Mouse (Mus musculus) liver, adult 2 months (tissue): ENCODE results near the gene Rab11fip5. TPM values are rescaled to one million over a fixed set of nuclear protein-coding genes. Genes with fewer than 3 reads are reported as not detected.
A peak's percentile ranks its signal among the peaks of the same experiment; 100 is the strongest.

Source experiments
- DNase-seq: peaks from one replicate; pipeline ENCODE4 v3.0.0-alpha.2; 2011; ENCODE audit warnings: low read depth, low spot score; ENCODE audit errors: extremely low read depth
- H3K27ac ChIP-seq: fragments of 200-500 bp; replicated peaks from 2 replicates; pipeline ENCODE4 v1.5.1; 2012; ENCODE audit warnings: low read depth, mild to moderate bottlenecking, control low read depth, inconsistent platforms, low read length; ENCODE audit not compliant: insufficient read depth
- H3K27me3 ChIP-seq: fragments of 200-500 bp; 2 replicates; pipeline ENCODE4 v1.6.1; 2012; ENCODE audit warnings: mild to moderate bottlenecking, moderate library complexity, low read length, inconsistent platforms; ENCODE audit not compliant: control insufficient read depth, insufficient read depth
- H3K36me3 ChIP-seq: fragments of 200-500 bp; 2 replicates; pipeline ENCODE4 v1.6.1; 2012; ENCODE audit warnings: low read length, inconsistent platforms; ENCODE audit not compliant: control insufficient read depth, insufficient read depth
- H3K4me1 ChIP-seq: fragments of 200-500 bp; 2 replicates; pipeline ENCODE4 v1.6.1; 2011; ENCODE audit warnings: low read length; ENCODE audit not compliant: control insufficient read depth, insufficient read depth
- H3K4me3 ChIP-seq: fragments of 200-500 bp; 2 replicates; pipeline ENCODE4 v1.5.1; 2011; ENCODE audit warnings: low read depth, mild to moderate bottlenecking, control low read depth, low read length, moderate library complexity; ENCODE audit not compliant: insufficient read depth
- H3K79me2 ChIP-seq: fragments of 200-500 bp; 2 replicates; pipeline ENCODE4 v1.6.1; 2012; ENCODE audit warnings: inconsistent platforms, mild to moderate bottlenecking, low read length, moderate library complexity; ENCODE audit not compliant: control insufficient read depth, insufficient read depth
- H3K9ac ChIP-seq: fragments of 200-500 bp; 2 replicates; pipeline ENCODE4 v1.6.1; 2012; ENCODE audit warnings: low read depth, mild to moderate bottlenecking, control low read depth, inconsistent platforms, low read length
- CTCF ChIP-seq: fragments of 200-500 bp; IDR thresholded peaks from 2 replicates; pipeline ENCODE4 v1.5.1; 2011; ENCODE audit warnings: low read depth, low read length, control low read depth
- POLR2A ChIP-seq: fragments of 200-500 bp; IDR thresholded peaks from 2 replicates; pipeline ENCODE4 v1.6.1; 2011; ENCODE audit warnings: low read length, control low read depth; ENCODE audit not compliant: insufficient read depth; ENCODE audit errors: extremely low read depth
- WGBS: fragments of 180-500 bp; shearing (Covaris S2); methylation state at CpG from one replicate; pipeline ENCODE4 v1.1.7; 2018; 5-methylcytosine and 5-hydroxymethylcytosine counted together
- polyA plus RNA-seq: library from polyadenylated mRNA; depleted of rRNA; stranded (reverse); fragments of >200 nt; gene quantifications from 2 replicates; pipeline ENCODE4 v1.2.3, GENCODE M21; 2012
- total RNA-seq: library from RNA; depleted of rRNA; stranded (reverse); fragments of >200 nt; gene quantifications from 2 replicates; pipeline ENCODE4 v1.2.3, GENCODE M21; 2014

Gene Rab11fip5
- total and polyA plus RNA-seq, 2 experiments = 0.46 to 1.4 TPM

- no peak overlapping the region for H3K27ac ChIP-seq
These were observed 32.5 kb downstream of the Rab11fip5 start for GRCm38 (mm10) chr6:85341814-85342501.

GRCm38 (mm10) chr6:85340184-85340583 lies 34.2 kb downstream of the Rab11fip5 start:
- Histone ChIP-seq H3K9ac (no peak overlapping the region), H3K79me2 (no peaks in the 10 kb centered on the region), H3K36me3 (no peaks in the 10 kb centered on the region), H3K27ac (no peak overlapping the region), H3K27me3 (no peaks in the 10 kb centered on the region), H3K4me1 (peaks cover 2% of the 10 kb centered on the region; the same call in 1 of the 2 replicates), H3K4me3 (no peak overlapping the region)
- 75% methylated on average over 11 of the region's 12 CpGs for WGBS
- no peak for TF ChIP-seq CTCF
- no peak for TF ChIP-seq POLR2A
- no peak for DNase-seq

More at GRCm38 (mm10) chr6:85341814-85342501, 32.5 kb downstream of the Rab11fip5 start:
- Histone ChIP-seq H3K9ac (no peak overlapping the region), H3K79me2 (no peaks in the 10 kb centered on the region), H3K4me3 (no peak overlapping the region), H3K4me1 (peaks cover 2% of the 10 kb centered on the region; the same call in 1 of the 2 replicates), H3K36me3 (no peaks in the 10 kb centered on the region), H3K27me3 (no peaks in the 10 kb centered on the region)
- 93% methylated on average over 13 of the region's 13 CpGs for WGBS
- TF ChIP-seq CTCF (no peak), POLR2A (no peak)
- no peak for DNase-seq

GRCm38 (mm10) chr6:85339273-85339901 lies 35.0 kb downstream of the Rab11fip5 start:
- 45% methylated on average over 1 of the region's 1 CpGs for WGBS
- peak; percentile 64 for DNase-seq
- Histone ChIP-seq H3K4me3 (no peak overlapping the region), H3K79me2 (no peaks in the 10 kb centered on the region), H3K27ac (no peak overlapping the region), H3K36me3 (no peaks in the 10 kb centered on the region), H3K27me3 (no peaks in the 10 kb centered on the region), H3K4me1 (peaks cover 2% of the 10 kb centered on the region; the same call in 1 of the 2 replicates), H3K9ac (no peak overlapping the region)
- TF ChIP-seq POLR2A (no peak), CTCF (peak; percentile 92)

GRCm38 (mm10) chr6:85336944-85337343 lies 37.5 kb downstream of the Rab11fip5 start:
- Histone ChIP-seq H3K4me1 (peaks cover 3% of the 10 kb centered on the region; the same call in 1 of the 2 replicates), H3K4me3 (no peak overlapping the region), H3K27ac (no peak overlapping the region), H3K79me2 (no peaks in the 10 kb centered on the region), H3K36me3 (no peaks in the 10 kb centered on the region), H3K27me3 (no peaks in the 10 kb centered on the region), H3K9ac (no peak overlapping the region)
- no peak for TF ChIP-seq CTCF
- no peak for TF ChIP-seq POLR2A
- WGBS = 91% methylated on average over 9 of the region's 9 CpGs
- no peak for DNase-seq

GRCm38 (mm10) chr6:85335352-85335751 lies 39.1 kb downstream of the Rab11fip5 start:
- H3K4me3 ChIP-seq = no peak overlapping the region
- no peaks in the 10 kb centered on the region for H3K27me3 ChIP-seq
- no peak overlapping the region for H3K27ac ChIP-seq
- TF ChIP-seq CTCF = no peak
- no peak for TF ChIP-seq POLR2A
- H3K4me1 ChIP-seq = peaks cover 5% of the 10 kb centered on the region; the same call in 1 of the 2 replicates
- DNase-seq = no peak
- no peak overlapping the region for H3K9ac ChIP-seq
- WGBS = 83% methylated on average over 3 of the region's 3 CpGs
- H3K36me3 ChIP-seq = no peaks in the 10 kb centered on the region
- H3K79me2 ChIP-seq = no peaks in the 10 kb centered on the region

- TF ChIP-seq CTCF (no peak), POLR2A (no peak)
- Histone ChIP-seq H3K9ac (no peak overlapping the region), H3K27ac (peak overlapping the region; percentile 3; the same call in 1 of the 2 replicates), H3K27me3 (no peaks in the 10 kb centered on the region), H3K36me3 (no peaks in the 10 kb centered on the region), H3K4me3 (no peak overlapping the region), H3K79me2 (no peaks in the 10 kb centered on the region), H3K4me1 (peaks cover 10% of the 10 kb centered on the region)
- 23% methylated on average over 5 of the region's 5 CpGs for WGBS
- DNase-seq = peak; percentile 70
These were observed 39.6 kb downstream of the Rab11fip5 start for GRCm38 (mm10) chr6:85334851-85335250.
